Mouse (Mus musculus): ENCODE measurements around the gene Serpinb2.

Gene Serpinb2

DNA sequence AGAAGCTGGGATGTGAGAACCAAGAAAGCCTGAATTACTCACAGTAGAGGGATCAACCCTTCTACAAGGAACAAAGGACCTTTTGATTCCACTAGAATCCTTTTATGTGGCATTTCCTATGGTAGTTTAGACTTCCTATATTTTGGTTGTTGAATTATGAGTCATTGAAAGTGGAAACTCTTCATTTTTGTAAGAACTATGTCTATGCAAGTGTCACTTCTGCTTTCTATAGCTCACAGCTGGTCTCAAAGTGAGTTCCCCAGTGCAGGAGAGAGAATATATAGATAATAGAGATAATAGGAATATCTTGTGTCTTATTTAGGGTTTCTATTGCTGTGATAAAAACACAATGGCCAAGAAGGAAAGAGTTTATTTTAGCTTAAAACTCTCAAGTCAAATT, 71.7 kb downstream of the Serpinb2 start:
- DNase-seq (ENCODE audit: low spot score) = no peak

DNA sequence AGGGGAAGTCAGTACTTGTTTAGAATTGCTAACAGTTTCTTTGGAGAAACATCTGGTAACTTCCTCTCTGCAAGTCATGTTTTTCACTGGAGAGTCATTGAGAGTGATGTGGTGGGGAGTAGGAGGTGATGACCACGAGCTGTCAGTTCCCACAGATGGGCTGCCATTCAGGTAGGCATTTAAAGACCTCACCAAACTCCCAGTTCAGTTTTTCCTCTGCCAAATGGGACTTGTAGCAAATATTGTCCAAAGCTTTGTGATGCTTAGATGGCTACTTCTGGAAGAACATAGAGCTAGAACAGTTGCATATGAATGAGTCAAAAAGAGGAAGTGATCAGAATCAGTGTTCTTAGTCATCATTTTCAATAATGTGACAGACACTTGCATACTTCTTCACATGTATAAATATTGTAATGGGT, 72.7 kb downstream of the Serpinb2 start:
- no peak for DNase-seq (ENCODE audit: low spot score)

DNA sequence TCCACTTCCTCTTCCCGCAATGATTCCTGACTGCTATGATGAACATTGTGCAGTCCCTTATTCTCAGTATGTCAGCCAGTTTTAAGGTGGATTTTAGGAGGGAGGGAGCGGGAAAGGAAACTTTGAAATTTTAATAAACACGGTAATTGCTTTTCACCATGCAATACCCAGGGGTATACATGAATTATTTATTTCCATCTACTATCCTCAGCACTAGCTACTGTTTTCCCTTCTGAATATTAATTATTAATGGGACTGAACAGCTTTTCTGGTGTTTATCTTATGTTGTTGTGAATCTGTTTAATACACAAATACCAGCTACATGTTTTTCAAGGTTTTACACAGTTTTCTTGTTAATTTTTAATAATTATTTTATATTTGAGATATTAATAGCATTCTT, 73.7 kb downstream of the Serpinb2 start:
- no peak for DNase-seq (ENCODE audit: low spot score)

All from layer of hippocampus, adult 9-10 months (tissue).